Mouse (Mus musculus) testis, postnatal 10 days (tissue): ENCODE results near the gene Banp.
A peak's percentile ranks its signal among the peaks of the same experiment; 100 is the strongest.

Experiments used
- DNase-seq: peaks from one replicate; pipeline ENCODE4 v3.0.0; 2021; ENCODE audit warnings: low spot score

Gene Banp

GRCm38 (mm10) chr8:121927316-121927715, 22.2 kb upstream of the Banp start:
- peak; percentile 81 for DNase-seq

GRCm38 (mm10) chr8:121930047-121930446, 19.5 kb upstream of the Banp start:
- no peak for DNase-seq

- no peak for DNase-seq
Measured at GRCm38 (mm10) chr8:121931571-121931970, 18.0 kb upstream of the Banp start.

GRCm38 (mm10) chr8:121932026-121932667, 17.4 kb upstream of the Banp start:
- no peak for DNase-seq

- no peak for DNase-seq
Measured at GRCm38 (mm10) chr8:121932668-121933520, 16.7 kb upstream of the Banp start.

- DNase-seq, result no peak
Measured at GRCm38 (mm10) chr8:121934506-121934905, 15.0 kb upstream of the Banp start.

GRCm38 (mm10) chr8:121934923-121935322, 14.6 kb upstream of the Banp start:
- no peak for DNase-seq

GRCm38 (mm10) chr8:121935341-121936294, 13.9 kb upstream of the Banp start:
- DNase-seq, result peak; percentile 73

GRCm38 (mm10) chr8:121936391-121936790, 13.2 kb upstream of the Banp start:
- no peak for DNase-seq

GRCm38 (mm10) chr8:121938732-121939131, 10.8 kb upstream of the Banp start:
- DNase-seq, result no peak

- no peak for DNase-seq
Measured at GRCm38 (mm10) chr8:121943057-121943540, 6.5 kb upstream of the Banp start.

GRCm38 (mm10) chr8:121943716-121944115, 5.8 kb upstream of the Banp start:
- DNase-seq, result no peak

GRCm38 (mm10) chr8:121944831-121945230, 4.7 kb upstream of the Banp start, which contains the start of gene Car5a:
TSS of gene Car5a (minus strand) at chr8:121944904.
- no peak for DNase-seq

- DNase-seq, result no peak
Measured at GRCm38 (mm10) chr8:121946351-121946750, 3.2 kb upstream of the Banp start.

GRCm38 (mm10) chr8:121947047-121947752, 2.4 kb upstream of the Banp start:
- DNase-seq, result no peak

GRCm38 (mm10) chr8:121947753-121948141, 1.8 kb upstream of the Banp start:
- DNase-seq, result peak; percentile 94

GRCm38 (mm10) chr8:121948321-121949145, 1.0 kb upstream of the Banp start:
- no peak for DNase-seq

GRCm38 (mm10) chr8:121949941-121950748, 595 bp downstream of the Banp start:
- DNase-seq, result peak; percentile 100
